Mouse (Mus musculus) olfactory bulb, adult 2 months (tissue): ENCODE results near the gene Dnmt3l.

Experiments used
- CTCF ChIP-seq: fragments of 200-500 bp; IDR thresholded peaks from 2 replicates; pipeline ENCODE4 v1.5.1; 2012; ENCODE audit warnings: low read depth, mild to moderate bottlenecking, low read length, moderate library complexity; ENCODE audit not compliant: insufficient read depth
- POLR2A ChIP-seq: fragments of 200-500 bp; IDR thresholded peaks from 2 replicates; pipeline ENCODE4 v1.6.1; 2012; ENCODE audit warnings: mild to moderate bottlenecking, low read depth, low read length, moderate library complexity; ENCODE audit not compliant: insufficient read depth

GRCm38 (mm10) chr10:78010335-78010734, 31.4 kb upstream of the Dnmt3l start:
- no peak for TF ChIP-seq CTCF
- no peak for TF ChIP-seq POLR2A
